Mouse (Mus musculus) lung, postnatal 25 days (tissue): ENCODE data around the gene Prox1.

Source experiments
- DNase-seq: peaks from one replicate; pipeline ENCODE4 v3.0.0; 2022; ENCODE audit warnings: low spot score

Gene Prox1

DNA sequence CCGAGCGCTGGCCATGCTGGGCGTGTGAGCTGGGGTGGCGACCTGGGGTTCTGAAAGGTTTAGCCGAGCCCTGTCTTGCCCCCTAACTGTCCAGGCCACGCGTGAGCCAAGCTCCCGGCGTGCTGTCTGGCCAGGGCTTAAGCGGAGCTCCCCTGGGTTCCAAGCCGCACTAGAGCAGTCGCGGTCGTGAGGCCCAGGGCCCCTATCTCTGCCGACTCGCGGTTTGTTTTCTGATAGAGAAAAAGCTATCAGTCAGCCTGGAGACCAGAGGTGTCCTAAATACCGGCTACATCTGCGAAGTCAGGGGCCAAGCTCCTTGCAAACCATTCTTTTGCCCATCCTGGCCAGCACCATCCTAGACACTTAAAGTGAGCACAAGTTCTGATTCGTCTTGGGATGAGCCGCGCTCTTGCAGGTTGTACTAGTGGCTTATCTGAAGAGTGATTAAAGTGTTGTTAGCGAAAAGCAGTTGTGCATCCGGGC, 2.5 kb upstream of the Prox1 start:
- no peak for DNase-seq

- no peak for DNase-seq
Observed at GRCm38 (mm10) chr1:190172311-190172978, 1.9 kb upstream of the Prox1 start.

DNA sequence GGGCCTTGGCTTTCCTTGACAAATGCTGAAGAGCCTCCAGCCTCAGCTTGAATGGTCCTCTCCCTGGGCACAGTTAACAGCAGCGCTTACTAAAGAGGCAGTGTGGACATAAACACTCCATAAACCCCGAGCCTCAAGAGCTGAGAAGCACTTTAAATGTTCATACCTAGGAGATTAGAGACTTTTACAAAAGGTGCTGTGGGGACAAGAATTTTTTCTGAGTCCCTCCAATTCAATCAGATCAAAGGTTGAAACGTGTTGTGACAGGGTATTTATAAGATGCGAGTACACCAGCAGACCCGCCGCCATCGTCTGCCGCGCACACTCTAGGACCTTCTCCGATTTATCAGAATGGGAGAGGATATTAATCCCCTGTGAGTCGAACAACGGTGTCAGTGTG, 1.2 kb upstream of the Prox1 start:
- DNase-seq: no peak

GRCm38 (mm10) chr1:190171341-190171740, 827 bp upstream of the Prox1 start:
- no peak for DNase-seq

- DNase-seq: no peak
Observed at GRCm38 (mm10) chr1:190170819-190171216, 304 bp upstream of the Prox1 start.

GRCm38 (mm10) chr1:190168761-190169671, 1.5 kb downstream of the Prox1 start:
- no peak for DNase-seq

DNA sequence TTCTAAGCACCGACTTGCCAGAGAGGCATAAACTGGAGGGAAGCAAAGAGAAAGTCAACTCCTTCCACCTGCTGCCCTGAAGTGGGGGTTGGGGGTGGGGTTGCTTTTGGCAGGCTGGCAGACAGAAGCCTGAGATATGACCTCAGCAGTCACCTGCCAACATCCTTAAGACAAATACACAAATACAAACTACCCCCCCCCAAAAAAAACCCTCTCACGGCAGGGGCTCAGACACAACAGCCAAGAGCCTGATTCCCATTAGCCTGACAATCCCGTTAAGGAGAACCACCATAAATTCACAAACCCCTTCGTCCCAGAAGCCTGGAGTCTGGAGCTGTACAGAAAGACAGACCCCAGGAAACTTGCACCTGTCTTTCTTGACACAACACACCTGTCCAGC, 2.4 kb downstream of the Prox1 start:
- DNase-seq: no peak

GRCm38 (mm10) chr1:190167609-190168008, 2.9 kb downstream of the Prox1 start:
- no peak for DNase-seq

GRCm38 (mm10) chr1:190165511-190165910, 5.0 kb downstream of the Prox1 start:
- no peak for DNase-seq

- DNase-seq: no peak
Observed at GRCm38 (mm10) chr1:190163471-190163870, 7.0 kb downstream of the Prox1 start.

- no peak for DNase-seq
Observed at GRCm38 (mm10) chr1:190161708-190162465, 8.6 kb downstream of the Prox1 start.

- DNase-seq: no peak
Observed at GRCm38 (mm10) chr1:190161288-190161687, 9.2 kb downstream of the Prox1 start.

GRCm38 (mm10) chr1:190159457-190159856, 11.1 kb downstream of the Prox1 start:
- DNase-seq: no peak

GRCm38 (mm10) chr1:190155751-190156150, 14.8 kb downstream of the Prox1 start:
- DNase-seq: no peak

DNA sequence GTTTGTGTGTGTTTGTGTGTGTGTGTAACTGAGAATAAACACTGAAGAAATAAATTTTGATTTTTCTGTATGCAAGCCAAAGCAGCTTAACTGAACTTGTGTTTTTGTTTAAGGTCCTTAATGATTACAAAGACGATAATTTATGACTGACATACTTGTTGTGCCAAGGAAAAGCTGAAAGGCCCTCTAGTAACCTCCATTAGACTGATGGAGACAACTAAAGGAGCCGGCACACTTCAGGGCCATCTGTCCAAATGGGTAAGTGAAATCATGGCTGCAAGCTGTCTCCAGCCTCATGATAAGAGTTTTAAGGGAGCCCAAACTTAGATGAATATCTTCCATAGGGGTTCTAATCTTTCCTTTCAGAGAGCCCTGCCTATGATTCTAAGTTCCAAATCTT, 15.5 kb downstream of the Prox1 start:
- no peak for DNase-seq

GRCm38 (mm10) chr1:190154292-190154691, 16.2 kb downstream of the Prox1 start:
- no peak for DNase-seq

DNA sequence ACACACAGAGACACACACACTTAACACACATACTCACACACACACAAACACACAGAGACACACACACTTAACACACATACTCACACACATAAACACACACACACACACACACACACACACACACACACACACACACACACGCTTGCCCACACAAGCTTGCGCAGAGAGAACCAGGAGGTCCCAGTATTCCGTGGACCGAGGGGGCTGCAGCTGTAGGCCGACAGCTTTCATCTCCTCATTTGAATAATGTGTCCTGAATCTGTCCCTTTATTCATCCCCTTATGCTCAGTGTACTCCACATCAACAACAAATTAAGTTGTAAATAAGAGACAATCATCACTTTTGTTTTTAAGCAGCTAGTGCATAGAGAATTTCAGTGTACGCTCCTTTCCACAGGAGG, 17.9 kb downstream of the Prox1 start:
- DNase-seq: no peak

GRCm38 (mm10) chr1:190149233-190149741, 21.2 kb downstream of the Prox1 start:
- DNase-seq: no peak

DNA sequence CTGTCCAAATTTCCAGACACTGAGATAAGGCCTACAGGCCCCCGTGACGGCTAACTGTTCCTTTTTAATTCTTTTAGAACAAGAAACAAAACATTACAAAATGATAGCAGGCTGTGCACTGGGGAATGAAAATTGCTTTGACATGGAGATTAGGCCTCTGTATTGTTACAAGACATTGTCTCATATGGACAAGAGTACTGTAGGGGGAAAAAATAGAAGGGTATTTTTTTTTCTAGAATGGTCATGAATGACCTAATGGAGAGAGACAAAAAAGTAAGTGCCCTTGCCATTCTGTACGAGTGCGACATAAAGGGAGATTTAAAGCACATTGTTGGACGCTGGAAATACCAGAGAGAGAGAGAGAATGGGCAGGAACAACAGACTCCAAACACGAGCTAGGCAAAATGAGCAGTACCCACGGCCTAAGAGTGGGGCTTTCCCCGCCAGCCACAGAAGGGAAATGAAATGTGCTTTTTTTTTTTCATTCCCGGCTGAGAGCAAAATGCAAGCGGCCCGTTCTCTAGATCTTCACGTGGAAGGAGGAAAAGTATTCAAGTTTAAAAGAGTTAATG, 21.8 kb downstream of the Prox1 start:
- DNase-seq: no peak

GRCm38 (mm10) chr1:190147816-190148215, 22.7 kb downstream of the Prox1 start:
- no peak for DNase-seq

GRCm38 (mm10) chr1:190144416-190144815, 26.1 kb downstream of the Prox1 start:
- DNase-seq: no peak

DNA sequence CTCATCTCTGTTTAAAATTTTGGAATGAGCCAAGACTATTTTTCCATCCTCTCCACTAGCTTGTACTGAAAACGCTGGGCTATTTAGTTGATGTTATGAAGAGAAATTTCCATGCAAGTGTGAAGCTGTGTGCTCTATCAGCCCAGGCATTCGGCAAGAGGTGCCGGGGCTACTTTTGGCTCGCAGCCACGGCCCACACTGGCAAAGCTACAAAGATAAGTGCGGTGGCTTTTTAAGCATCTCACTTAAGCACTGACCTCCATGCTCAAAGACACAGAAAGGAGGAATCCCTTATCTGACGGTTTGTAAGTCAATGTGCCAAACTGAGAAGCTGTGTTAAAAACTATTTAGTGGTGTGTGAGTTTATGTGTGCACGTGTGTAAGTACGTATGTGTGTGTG, 26.9 kb downstream of the Prox1 start:
- DNase-seq: no peak
